13 mouse cellular contexts compared by ENCODE assay signal in the genomic region with DNA sequence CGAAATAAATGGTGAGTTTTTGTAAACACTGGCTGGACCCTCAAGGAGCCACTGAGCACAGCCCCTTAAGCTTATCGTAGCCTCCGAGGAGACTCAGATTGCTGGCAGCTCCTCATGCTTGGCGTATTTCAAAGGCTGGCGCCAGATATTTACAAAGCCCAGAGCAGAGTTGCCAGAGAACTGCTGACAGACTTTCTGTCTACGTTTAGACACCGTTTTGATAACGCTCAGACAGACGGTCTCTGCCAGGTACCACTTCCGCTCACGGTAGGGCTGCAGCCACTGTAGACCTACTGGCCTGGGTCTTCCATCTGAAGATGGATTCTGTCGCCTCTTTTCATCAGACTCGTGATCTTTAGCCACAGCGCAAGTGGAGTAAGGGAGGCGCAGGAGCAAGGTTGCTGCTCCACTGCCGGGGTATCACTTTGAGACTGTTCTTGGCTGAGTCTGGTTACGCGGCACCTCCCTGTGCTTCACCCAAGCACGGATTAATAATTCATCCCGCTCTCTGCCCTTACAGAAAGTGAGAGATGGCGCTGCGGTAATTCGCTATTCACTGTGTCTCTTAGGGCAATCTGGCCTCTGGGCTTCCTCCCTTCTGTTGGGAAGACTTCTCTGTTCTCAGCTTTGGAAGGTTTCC. TPM values are rescaled to one million over a fixed set of nuclear protein-coding genes. Genes with fewer than 3 reads are reported as not detected.
DNase-seq lines count a peak whose midpoint lies in the region; ATAC-seq and TF ChIP-seq lines count a peak whose summit lies in the region.
"Had no signal": no experiment of that assay in that cellular context is flagged by ENCODE, and none has a peak within 500 bp of the region (broad histone marks: within the 10 kb centered on the region; RNA-seq: fewer than 3 reads in every experiment).

No protein-coding gene starts in this region.

- no peak for TF ChIP-seq POLR2A in testis, adult 2 months (IDR thresholded peaks at IDR 0.05; ENCODE audit: control insufficient read depth, low read depth, low read length)

- ATAC-seq in hindbrain, postnatal 0 days: no peak
- no peak for ATAC-seq in hindbrain, embryonic 13.5 days (ENCODE audit: low FRiP score)
- ATAC-seq in heart, embryonic 16.5 days (replicated peaks; ENCODE audit: extremely low read depth, insufficient read depth, low FRiP score): 0 out of 2 replicates have a peak, but pooled peaks have one; percentile 45
- ATAC-seq: CD4-positive, CD25-positive, alpha-beta regulatory T cell, adult 4 months had no signal

- 76% methylated on average over 23 of the region's 23 CpGs for WGBS in hindbrain, postnatal 0 days
- 87% methylated on average over 23 of the region's 23 CpGs for WGBS in hindbrain, embryonic 13.5 days
- 36% methylated on average over 23 of the region's 23 CpGs for WGBS in heart, embryonic 16.5 days
- WGBS in hindbrain, embryonic 10.5 days: 87% methylated on average over 23 of the region's 23 CpGs

- no peak for TF ChIP-seq CTCF in hindbrain, postnatal 0 days (IDR thresholded peaks at IDR 0.05; ENCODE audit: low read depth)
- TF ChIP-seq CTCF in testis, adult 2 months (IDR thresholded peaks at IDR 0.05; ENCODE audit: control insufficient read depth, insufficient read depth, insufficient replicate concordance, low read depth, low read length): no peak

- H3K4me1 ChIP-seq in hindbrain, postnatal 0 days (ENCODE audit: insufficient read depth, low read length): no peaks in the 10 kb centered on the region
- no peaks in the 10 kb centered on the region for H3K4me1 ChIP-seq in hindbrain, embryonic 13.5 days (replicated peaks)
- H3K4me1 ChIP-seq in testis, adult 2 months (ENCODE audit: control insufficient read depth, insufficient read depth, low read length): no peaks in the 10 kb centered on the region
- peaks cover 3% of the 10 kb centered on the region for H3K4me1 ChIP-seq in heart, embryonic 16.5 days (ENCODE audit: control insufficient read depth, insufficient read depth, low read length)
- no peaks in the 10 kb centered on the region for H3K4me1 ChIP-seq in hindbrain, embryonic 10.5 days (replicated peaks)
- H3K4me1 ChIP-seq: megakaryocyte, embryonic 14.5 days had no signal

- no peak overlapping the region for H3K9ac ChIP-seq in hindbrain, postnatal 0 days (replicated peaks; ENCODE audit: low read length)
- H3K9ac ChIP-seq in hindbrain, embryonic 13.5 days: no peak overlapping the region
- H3K9ac ChIP-seq in heart, embryonic 16.5 days (ENCODE audit: low read length): no peak overlapping the region

- no peaks in the 10 kb centered on the region for H3K27me3 ChIP-seq in hindbrain, postnatal 0 days (ENCODE audit: insufficient read depth, low read length)
- no peaks in the 10 kb centered on the region for H3K27me3 ChIP-seq in hindbrain, embryonic 13.5 days
- no peaks in the 10 kb centered on the region for H3K27me3 ChIP-seq in testis, adult 2 months (ENCODE audit: control insufficient read depth, insufficient read depth, low read length)
- no peaks in the 10 kb centered on the region for H3K27me3 ChIP-seq in heart, embryonic 16.5 days (ENCODE audit: control insufficient read depth, insufficient read depth, low read length)
- H3K27me3 ChIP-seq in hindbrain, embryonic 10.5 days (ENCODE audit: insufficient read depth, poor library complexity, severe bottlenecking): no peaks in the 10 kb centered on the region
- H3K27me3 ChIP-seq: megakaryocyte, embryonic 14.5 days had no signal

- H3K4me2 ChIP-seq in hindbrain, postnatal 0 days (ENCODE audit: low read depth, low read length): 0 out of 2 replicates have a peak overlapping the region, but pooled peaks have one; percentile 3
- no peak overlapping the region for H3K4me2 ChIP-seq in hindbrain, embryonic 13.5 days
- peak overlapping the region; percentile 66 for H3K4me2 ChIP-seq in heart, embryonic 16.5 days (ENCODE audit: low read depth, low read length)

- no peak overlapping the region for H3K27ac ChIP-seq in hindbrain, postnatal 0 days
- H3K27ac ChIP-seq in hindbrain, embryonic 13.5 days: no peak overlapping the region
- no peak overlapping the region for H3K27ac ChIP-seq in testis, adult 2 months (ENCODE audit: control insufficient read depth, insufficient read depth, low read depth, low read length)
- peak overlapping the region; percentile 36; the same call in 1 of the 2 replicates for H3K27ac ChIP-seq in heart, embryonic 16.5 days (ENCODE audit: low read length)
- H3K27ac ChIP-seq in hindbrain, embryonic 10.5 days: no peak overlapping the region

- H3K4me3 ChIP-seq in hindbrain, postnatal 0 days (ENCODE audit: low read length): no peak overlapping the region
- H3K4me3 ChIP-seq in hindbrain, embryonic 13.5 days: no peak overlapping the region
- H3K4me3 ChIP-seq in testis, adult 2 months (ENCODE audit: control insufficient read depth, low read depth, low read length): peak overlapping the region; percentile 45
- H3K4me3 ChIP-seq in heart, embryonic 16.5 days (ENCODE audit: low read length): peak overlapping the region; percentile 44
- H3K4me3 ChIP-seq in hindbrain, embryonic 10.5 days: no peak overlapping the region
- H3K4me3 ChIP-seq: megakaryocyte, embryonic 14.5 days had no signal

- no peaks in the 10 kb centered on the region for H3K9me3 ChIP-seq in hindbrain, postnatal 0 days (ENCODE audit: low read length)
- no peaks in the 10 kb centered on the region for H3K9me3 ChIP-seq in hindbrain, embryonic 13.5 days
- no peaks in the 10 kb centered on the region for H3K9me3 ChIP-seq in heart, embryonic 16.5 days (replicated peaks; ENCODE audit: control insufficient read depth, low read length)
- no peaks in the 10 kb centered on the region for H3K9me3 ChIP-seq in hindbrain, embryonic 10.5 days

- DNase-seq in hindbrain, postnatal 0 days (ENCODE audit: low spot score): no peak
- DNase-seq in testis, postnatal 10 days (ENCODE audit: low spot score): no peak
- no peak for DNase-seq in adrenal gland, adult 8-10 months
- DNase-seq in gastrocnemius, postnatal 10 days: no peak
- no peak for DNase-seq in hindbrain, embryonic 10.5 days (ENCODE audit: low spot score)

- H3K36me3 ChIP-seq in hindbrain, postnatal 0 days (ENCODE audit: insufficient read depth, low read length): no peaks in the 10 kb centered on the region
- no peaks in the 10 kb centered on the region for H3K36me3 ChIP-seq in hindbrain, embryonic 13.5 days
- no peaks in the 10 kb centered on the region for H3K36me3 ChIP-seq in testis, adult 2 months (ENCODE audit: control insufficient read depth, insufficient read depth, low read length)
- H3K36me3 ChIP-seq in heart, embryonic 16.5 days (ENCODE audit: control insufficient read depth, insufficient read depth): no peaks in the 10 kb centered on the region
- H3K36me3 ChIP-seq in hindbrain, embryonic 10.5 days: no peaks in the 10 kb centered on the region

RNA-seq across cellular contexts. Expression of gene Gm10118, which starts 40.7 kb away (rescaled TPM):
- total RNA-seq in hindbrain, postnatal 0 days (2014; rRNA removed): 2.6 and 3.3 TPM in 2 replicates
- 0.71 and 0.78 TPM in 2 replicates for polyA plus RNA-seq in hindbrain, postnatal 0 days (2015; fragmentation: Nextera tagmentation; extraction: Ambion mirVana)
- polyA plus RNA-seq in hindbrain, embryonic 13.5 days (2015; fragmentation: Nextera tagmentation; extraction: Ambion mirVana): 0.62 and 1.0 TPM in 2 replicates
- not detected in 2 replicates for polyA plus RNA-seq in testis, adult 2 months (2012; rRNA removed)
- 2.6 and 3.1 TPM in 2 replicates for polyA plus RNA-seq in heart, embryonic 16.5 days (2015; fragmentation: Nextera tagmentation; extraction: Ambion mirVana)
- not detected for total RNA-seq in adrenal gland, adult 8-10 months (2022)
- not detected for total RNA-seq in gastrocnemius, postnatal 10 days (2021)
- 0.12 and 0.14 TPM in 2 replicates for polyA plus RNA-seq in hindbrain, embryonic 10.5 days (2016; fragmentation: Nextera tagmentation; extraction: Ambion mirVana)
- total RNA-seq: hematopoietic stem cell, adult 5-6 weeks; neutrophil, adult 5-6 weeks had no signal
- polyA plus RNA-seq: CD4-positive, CD25-positive, alpha-beta regulatory T cell, adult 4 months; embryonic facial prominence, embryonic 11.5 days had no signal

Comparison
In these comparisons a context has a peak if more than half of its experiments do, and no peak if none do; other contexts are left out.
1. H3K4me3 ChIP-seq: peak in testis, adult 2 months (single experiment) and heart, embryonic 16.5 days (single experiment); none in hindbrain, postnatal 0 days (single experiment), hindbrain, embryonic 13.5 days (single experiment) and hindbrain, embryonic 10.5 days (single experiment).